Mouse (Mus musculus): ENCODE measurements around the gene Slc25a17.

Slc25a17 gene

DNA sequence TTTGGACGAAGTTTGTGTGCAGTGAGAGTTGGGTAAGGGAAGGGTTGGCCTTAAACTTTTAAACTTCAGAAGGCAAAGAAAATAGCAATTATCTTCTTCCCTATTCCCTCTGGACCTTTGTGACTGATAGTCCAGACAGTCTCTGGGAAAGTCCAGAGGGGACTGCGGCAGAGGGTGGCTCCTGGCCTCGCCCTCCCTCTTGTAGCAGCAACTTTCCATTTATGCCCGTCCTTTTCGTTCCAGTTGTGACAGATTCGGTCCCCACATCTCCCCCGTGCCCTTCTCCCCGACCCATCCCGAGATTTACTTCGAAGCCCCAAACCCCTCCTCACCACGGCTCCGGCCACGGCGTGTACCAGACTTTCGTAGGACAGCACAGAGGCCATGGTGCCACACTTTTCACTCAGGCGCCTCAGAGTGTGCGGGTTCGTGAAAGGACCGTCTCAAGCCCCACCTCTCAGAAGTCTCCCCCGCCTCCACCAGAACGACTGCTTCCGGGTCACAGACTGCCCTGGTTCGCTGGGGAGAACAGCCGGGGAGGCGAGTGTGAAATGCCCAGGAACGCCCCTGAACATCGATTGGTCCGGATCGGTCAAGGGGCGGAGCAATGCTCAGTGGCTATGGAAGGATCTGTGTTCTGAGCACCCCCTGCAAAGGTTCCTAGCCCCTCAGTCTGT lies at the start of gene Slc25a17:
Gene Slc25a17 (minus strand): TSS at position 468 of the 677 bp plus-strand sequence.
- in situ Hi-C loops (cut with MboI, MseI): loop anchor here (5.0 kb wide), 1 partner anchor 37 kb away; no protein-coding TSS in a partner anchor

DNA sequence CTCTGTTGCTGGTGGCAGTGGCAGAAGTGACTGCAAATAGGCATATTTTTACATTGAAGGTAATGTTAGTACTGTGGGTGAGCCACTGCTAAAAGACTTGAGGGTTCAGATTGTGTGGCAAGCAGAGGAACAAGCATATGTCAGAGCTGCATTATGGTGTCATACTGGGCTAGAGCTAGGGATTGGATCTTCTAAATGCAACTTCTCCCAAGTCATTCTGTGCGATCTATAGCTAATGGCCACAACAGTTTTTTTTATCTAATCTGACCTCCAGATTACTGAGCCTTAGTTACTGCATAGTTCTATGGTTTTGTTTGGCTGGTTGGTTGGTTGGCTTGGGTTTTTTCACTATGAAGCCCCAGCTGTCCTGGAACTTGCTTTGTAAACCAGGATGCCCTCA lies 47.6 kb upstream of the Slc25a17 start, which contains the start of gene Dnajb7:
Gene Dnajb7 (minus strand): TSS at position 101 of the 400 bp plus-strand sequence.
- in situ Hi-C loops (cut with MboI, MseI): loop anchor here (25.0 kb wide), 1 partner anchor 1704 kb away; the partner anchor contains the start of gene Rrp7a

DNA sequence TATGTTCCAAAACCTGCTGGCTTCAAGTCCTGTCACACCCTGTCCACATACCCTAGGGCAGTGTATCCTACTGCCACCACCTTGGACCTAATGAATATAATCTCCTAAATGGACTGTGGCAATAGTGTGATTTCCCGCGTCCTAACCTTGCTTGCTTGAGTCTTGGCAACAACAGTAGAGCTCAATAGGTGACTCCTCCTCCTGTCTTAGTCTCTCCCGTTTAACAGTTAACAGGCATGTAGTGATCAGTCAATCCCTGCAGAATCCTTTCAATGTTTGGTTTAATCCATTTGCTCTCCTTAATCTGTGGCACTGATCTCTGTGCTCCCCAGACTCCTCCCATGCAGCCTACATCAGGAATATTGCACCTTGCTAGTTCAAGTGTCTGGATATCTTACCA lies 44.4 kb upstream of the Slc25a17 start:
- in situ Hi-C loops (cut with MboI, MseI): loop anchor here (25.0 kb wide), 1 partner anchor 1707 kb away; the partner anchor contains the start of gene Rrp7a

DNA sequence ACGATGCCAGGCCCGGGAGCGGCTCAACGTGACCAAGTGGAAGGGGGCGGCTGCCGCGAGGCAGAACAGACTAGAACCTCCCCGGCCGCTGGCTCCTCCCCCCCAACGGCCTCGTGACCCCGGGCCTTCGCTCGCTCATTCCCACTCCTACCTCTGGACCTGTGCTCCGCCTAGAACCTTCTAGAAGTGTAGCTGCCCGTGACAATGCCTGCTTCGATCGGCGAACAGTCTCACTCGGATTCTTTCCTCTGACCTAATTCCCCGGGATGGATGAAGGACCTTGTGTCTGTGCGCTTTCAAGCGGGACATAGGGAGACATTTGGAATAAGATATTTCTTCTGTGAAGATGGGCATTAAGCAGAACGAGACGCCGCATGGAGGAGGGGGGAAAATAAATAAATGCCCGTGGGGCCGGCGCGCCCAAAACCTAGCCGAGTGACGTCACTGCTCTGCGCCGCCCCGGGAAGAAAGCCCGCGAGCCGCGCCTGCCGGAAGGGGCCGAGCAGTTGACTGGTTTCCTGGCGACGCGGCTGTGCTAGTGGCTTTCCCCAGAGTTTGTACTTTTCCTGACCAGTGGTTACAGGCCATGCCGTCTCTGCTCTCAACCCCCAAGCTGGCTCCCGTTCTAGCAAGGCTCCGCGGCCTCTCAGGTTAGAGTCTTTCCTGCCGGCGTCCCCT lies 39.2 kb upstream of the Slc25a17 start, which contains the start of the genes St13 and Xpnpep3:
Gene St13 (minus strand): TSS at position 440 of the 678 bp plus-strand sequence.
Gene Xpnpep3 (plus strand): TSS at position 501 of the 678 bp plus-strand sequence.
- in situ Hi-C loops (cut with MboI, MseI): loop anchor here (5.0 to 25.0 kb wide), 2 partner anchors 37 to 1713 kb away; partner anchors contain the start of genes Rrp7a and Slc25a17

DNA sequence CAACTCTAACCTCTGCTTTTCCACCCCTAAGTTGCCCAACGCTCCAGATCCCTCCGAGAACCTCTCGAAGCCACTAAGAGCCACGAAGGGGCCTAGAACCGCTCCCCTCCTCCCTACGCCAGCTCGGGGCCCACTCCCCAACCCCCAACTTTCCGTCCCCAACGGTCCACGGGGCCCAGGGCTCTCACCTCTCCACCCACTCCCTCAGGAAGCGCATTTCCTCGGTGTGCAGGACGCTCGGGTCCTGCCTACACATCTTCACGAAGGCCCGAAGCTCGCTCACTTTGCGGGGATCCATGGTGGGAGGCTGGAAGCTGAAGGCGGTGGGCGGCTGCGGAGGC lies 38.7 kb upstream of the Slc25a17 start:
- in situ Hi-C loops (cut with MboI, MseI): loop anchor here (5.0 kb wide), 1 partner anchor 37 kb away; the partner anchor contains the start of gene Slc25a17

DNA sequence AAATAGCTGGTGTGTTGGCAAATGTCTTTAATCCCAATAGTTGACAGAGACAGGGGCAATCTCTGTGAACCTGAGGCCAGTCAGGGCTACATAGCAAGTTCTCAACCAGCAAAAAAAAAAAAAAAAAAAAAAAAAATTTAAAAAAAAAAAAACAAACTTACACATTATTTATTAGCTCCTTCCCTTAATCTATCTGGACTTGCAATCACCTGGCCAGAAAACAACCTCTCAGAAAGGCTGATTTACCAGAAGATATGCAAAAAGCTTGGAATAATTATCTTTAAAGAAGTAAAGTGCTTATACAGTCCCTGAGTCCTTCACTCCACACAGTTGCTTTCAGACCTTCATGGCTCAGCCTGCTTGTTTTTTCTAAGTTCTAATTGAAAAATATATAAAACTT lies 37.6 kb upstream of the Slc25a17 start:
- in situ Hi-C loops (cut with MboI, MseI): loop anchor here (5.0 kb wide), 1 partner anchor 36 kb away; the partner anchor contains the start of gene Slc25a17

DNA sequence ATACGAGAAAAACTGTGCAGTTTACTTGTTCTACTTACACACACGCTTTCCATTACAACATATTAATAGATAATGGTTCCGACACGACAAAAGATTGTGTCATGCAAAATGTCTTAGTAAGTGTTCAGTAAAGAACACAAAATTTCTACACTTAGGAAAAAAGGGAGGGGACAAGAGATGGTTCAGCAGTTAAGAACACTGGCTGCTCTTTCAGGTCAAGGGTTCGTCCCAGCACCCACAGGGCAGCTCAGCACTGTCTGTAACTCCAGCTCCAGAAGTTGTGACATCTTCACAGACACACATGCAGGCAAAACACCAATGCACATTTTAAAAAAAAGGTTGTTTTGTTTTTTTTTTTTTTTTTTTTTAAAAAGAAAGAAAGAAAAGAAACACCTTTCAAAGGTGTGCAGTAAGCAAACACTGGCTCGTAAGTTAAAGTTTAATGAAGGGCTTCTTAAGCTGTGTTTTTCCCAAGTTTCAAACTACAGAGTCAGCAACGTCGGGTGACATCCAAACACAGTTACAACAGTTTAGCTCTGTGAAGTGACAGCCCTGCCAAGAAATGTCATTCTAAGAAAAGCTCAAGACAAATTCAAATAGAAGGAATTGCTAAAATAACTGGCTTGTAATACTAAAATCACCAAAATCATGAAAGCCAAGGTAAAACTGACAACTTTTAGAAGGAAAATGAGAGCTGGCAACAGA lies 33.8 kb upstream of the Slc25a17 start:
- in situ Hi-C loops (cut with MboI, MseI): no loop called here

DNA sequence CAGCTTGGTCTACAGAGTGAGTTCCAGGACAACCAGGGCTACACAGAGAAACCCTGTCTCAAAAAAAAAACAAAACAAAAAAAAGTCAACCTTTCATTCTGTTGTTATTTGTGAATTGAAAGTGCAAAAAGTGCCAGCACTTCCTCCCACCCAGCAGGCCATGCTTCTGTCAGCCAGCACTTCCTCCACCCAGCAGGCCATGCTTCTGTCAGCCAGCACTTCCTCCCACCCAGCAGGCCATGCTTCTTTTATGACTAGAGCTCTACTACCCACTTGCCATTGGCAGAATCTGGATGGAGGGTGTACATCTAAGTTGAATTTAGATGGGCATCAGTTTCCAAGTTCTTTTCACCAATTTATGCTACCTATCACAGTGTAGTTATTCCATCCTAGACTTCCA lies 32.4 kb upstream of the Slc25a17 start:
- in situ Hi-C loops (cut with MboI, MseI): no loop called here

DNA sequence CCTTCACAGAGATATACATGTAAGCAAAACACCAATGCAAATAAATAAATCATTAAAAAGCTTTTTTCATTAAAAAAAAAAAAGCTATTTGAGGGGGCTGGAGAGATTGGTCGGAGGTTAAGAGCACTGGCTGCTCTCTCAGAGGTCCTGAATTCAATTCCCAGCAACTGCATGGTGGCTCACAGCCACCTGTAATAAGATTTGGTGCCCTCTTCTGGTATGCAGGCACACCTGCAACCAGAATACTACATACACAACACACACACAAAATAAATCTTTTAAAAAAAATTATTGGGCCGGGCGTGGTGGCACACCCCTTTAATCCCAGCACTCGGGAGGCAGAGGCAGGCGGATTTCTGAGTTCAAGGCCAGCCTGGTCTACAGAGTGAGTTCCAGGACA lies 25.7 kb upstream of the Slc25a17 start:
- in situ Hi-C loops (cut with MboI, MseI): no loop called here

DNA sequence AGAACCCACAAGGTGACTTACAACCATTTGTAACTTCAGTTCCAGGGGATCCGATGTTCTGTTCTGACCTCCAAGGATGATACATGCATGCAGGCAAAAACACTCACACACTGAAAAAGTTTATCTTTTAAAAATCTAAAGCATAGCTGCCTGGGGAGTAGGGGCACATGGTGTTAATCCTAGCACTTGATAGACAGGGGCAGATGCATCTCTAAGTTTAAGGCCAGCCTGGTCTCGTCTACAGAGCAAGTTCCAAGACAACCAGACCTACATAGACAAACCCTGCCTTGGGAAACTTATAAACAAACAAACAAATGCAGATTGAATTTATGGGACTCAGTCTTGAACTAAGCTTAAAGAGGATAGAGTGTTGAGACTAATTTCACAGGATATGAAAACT lies 18.2 kb upstream of the Slc25a17 start:
- in situ Hi-C loops (cut with MboI, MseI): loop anchor here (10.0 kb wide), 1 partner anchor 824 kb away; no protein-coding TSS in a partner anchor

DNA sequence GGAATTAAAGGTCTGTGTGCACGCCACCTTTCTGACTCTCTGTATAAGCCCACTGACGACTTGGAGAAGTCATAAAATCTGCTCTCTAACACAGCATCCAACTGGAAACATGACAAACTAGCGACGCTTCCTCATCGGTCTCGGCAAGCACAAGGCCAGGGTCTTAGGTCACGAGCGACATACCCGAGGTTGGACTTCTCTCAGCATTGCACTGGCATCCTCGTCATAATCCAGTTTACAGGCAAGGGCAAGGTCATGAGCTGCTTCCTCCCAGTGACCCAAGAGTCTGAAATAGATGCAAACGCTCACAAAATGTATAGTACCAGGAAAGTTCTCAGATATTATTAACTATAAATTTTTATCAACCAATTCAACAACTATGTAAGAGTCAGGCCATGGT lies 14.0 kb upstream of the Slc25a17 start:
- in situ Hi-C loops (cut with MboI, MseI): loop anchor here (10.0 kb wide), 1 partner anchor 820 kb away; no protein-coding TSS in a partner anchor

DNA sequence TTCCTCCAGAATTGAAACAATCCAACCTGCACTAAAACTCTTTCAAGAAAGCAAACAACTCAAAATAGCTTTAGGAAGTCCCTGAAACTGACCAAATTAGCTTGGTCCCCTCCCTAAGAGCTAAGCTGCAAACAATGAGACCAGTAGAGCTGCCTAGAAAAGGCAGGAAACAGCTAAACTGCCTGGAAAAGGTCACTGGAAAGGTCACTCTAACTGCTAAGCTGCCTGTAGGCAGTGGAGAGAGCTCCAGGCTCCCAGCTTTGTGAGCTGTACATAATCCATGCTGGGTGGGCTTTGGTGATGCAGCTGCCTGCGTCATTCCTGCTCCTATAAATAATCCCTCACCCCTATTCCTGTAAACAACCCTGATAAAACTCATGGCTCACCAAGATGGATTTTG lies 9.7 kb upstream of the Slc25a17 start:
- in situ Hi-C loops (cut with MboI, MseI): loop anchor here (10.0 kb wide), 1 partner anchor 816 kb away; no protein-coding TSS in a partner anchor

DNA sequence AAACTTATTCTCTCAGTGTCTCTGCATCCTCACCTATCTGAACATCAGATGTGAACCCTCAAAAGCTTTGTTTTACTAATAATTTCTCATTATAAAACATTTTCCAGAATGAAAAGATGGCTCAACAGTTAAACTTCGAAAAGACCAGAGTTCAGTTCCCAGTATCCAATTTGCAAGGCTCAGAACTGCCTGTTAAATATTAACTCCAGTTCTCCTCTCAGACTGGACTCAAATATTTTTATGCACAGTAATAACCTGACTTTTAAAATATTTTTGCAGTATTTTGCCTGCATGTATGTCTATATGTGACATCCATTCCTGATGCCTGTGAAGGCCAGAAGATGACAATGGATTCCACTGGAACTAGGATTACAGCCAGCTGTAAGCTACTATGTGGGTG lies 8.0 kb upstream of the Slc25a17 start:
- in situ Hi-C loops (cut with MboI, MseI): no loop called here

DNA sequence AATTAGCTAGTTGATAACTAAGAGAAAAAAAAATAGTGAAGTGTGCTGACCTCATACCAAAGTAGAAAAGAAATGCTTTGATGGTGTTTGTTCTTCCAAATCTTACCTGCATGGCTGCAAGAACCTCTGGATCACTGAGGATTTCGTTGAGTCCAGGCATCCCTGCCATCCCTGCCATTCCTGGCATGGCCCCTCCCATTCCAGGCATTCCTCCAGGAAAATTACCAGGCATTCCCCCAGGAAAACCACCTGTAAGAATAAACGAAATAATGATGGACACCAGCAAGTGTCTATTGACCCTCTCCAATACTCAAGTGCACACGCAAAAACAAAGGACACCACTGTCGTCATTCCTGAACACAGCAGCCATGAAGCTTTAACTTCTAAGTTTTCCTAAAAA lies 5.6 kb upstream of the Slc25a17 start:
- in situ Hi-C loops (cut with MboI, MseI): no loop called here

DNA sequence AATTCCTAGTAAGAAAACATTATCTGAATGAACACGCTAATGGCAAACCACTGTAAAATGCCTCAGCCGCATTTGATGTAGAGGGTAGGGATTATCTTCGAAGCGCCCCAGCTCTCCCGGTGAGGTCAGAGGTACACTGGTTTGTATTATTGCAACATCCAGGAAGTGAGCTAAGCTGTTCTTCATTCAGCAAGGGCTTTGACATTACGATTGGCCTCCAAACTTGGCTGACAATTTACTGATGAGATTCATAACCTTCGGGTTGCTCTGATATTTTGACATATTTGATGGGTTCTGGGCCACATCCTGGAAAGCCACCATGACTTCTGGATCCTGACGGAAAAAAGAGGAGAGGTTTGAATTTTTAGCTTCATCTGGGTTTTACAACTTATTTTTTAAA lies 4.6 kb upstream of the Slc25a17 start:
- in situ Hi-C loops (cut with MboI, MseI): no loop called here

DNA sequence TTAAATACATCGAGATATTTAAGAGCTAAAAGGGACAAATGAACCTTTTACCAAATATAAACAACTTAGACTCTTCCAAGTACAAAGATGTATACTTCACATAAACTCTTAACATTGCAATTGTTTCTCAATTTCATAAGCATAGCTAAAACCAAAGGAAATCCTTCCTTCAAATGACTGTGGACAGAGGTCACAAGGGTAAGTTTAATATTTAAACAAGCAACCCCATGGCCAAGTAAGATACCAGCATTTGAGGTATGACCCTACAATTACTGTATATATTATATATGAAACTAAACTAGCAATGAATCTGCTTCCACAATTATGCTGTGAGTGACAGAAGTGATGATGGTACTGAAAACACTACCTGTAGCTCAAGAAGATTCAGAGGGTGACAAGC lies 3.7 kb upstream of the Slc25a17 start:
- in situ Hi-C loops (cut with MboI, MseI): loop anchor here (5.0 kb wide), 1 partner anchor 33 kb away; no protein-coding TSS in a partner anchor

DNA sequence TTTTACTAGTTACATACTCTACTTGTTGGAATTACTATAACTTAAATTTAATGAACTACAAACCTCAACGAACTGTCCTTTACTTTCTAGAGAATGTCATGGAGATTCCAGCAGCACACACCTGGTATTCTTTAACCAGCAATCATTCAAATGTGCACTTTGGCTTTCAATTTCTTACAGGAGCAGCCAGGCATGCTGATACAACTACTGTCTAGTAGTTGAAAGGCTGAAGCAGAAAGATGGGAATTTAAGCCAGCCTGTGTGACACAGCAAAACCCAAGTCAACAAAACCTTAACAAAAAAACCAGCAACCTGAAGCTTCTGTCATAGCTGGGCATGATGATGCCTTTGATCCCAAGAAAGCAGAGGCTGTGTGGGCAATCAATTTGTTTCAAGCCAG lies 1.9 kb upstream of the Slc25a17 start:
- in situ Hi-C loops (cut with MboI, MseI): loop anchor here (5.0 kb wide), 1 partner anchor 35 kb away; no protein-coding TSS in a partner anchor

DNA sequence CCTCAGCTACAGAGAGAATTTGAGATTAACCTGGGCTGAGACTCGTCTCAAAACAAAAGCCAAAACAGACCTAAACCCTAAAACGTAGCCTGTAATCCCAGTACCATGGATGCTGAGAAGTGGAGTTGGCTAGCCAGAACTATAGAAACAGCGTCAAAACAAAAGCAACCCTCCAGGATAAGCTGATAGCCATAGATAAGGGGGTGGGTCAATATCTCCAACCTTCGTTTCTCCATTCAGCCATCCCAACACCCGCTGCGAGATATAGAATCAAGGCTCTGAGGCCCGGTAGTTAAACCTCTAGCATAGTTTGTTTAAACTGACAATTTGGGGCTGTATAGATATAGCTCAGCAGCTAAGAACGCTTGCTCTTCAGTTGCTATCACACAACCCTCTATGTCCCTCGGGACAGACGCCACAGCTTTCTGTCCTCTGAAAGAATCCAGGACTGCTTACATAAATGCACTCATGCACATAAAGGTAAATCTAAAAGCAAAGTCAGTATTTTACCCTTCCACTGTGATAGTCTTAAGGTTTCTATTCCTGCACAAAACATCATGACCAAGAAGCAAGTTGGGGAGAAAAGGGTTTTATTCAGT lies 904 bp upstream of the Slc25a17 start:
- in situ Hi-C loops (cut with MboI, MseI): loop anchor here (5.0 kb wide), 1 partner anchor 36 kb away; no protein-coding TSS in a partner anchor

DNA sequence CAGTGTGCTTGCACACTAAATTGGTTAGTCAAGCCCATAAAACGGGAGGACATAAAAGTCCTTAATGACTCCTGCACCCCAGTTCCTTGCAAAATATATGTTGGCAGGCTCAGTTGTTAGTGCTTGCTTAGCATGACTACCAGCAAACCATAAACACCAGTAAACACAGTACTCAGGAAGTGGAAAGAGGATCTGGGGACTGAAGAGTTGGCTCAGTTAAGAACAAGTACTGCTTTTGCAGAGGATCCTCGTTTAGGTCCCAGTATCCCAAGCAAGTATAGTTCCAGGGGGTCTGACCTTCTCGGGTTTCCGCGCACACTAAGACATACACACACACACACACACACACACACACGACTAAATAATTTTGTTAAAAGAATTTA lies 401 bp upstream of the Slc25a17 start:
- in situ Hi-C loops (cut with MboI, MseI): loop anchor here (5.0 kb wide), 1 partner anchor 36 kb away; no protein-coding TSS in a partner anchor

DNA sequence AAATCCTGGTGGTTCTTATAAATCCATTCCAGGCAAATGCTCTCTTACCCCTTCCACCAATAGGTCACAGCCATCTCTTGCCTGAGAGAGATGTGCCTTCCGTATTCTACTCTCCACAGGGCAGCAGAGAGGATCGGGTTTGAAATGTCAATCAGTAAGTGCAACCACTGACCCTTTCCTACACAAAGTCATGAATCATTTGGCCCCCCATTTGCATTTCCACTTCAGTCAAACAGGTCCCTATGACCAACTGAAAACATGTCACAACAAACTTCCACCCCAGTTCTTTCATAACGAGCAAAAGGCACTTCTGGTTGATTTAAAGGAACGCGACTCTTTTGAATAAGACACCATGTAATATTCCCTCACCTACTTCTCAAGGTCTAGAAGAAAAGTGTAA lies 1.2 kb downstream of the Slc25a17 start:
- in situ Hi-C loops (cut with MboI, MseI): no loop called here

DNA sequence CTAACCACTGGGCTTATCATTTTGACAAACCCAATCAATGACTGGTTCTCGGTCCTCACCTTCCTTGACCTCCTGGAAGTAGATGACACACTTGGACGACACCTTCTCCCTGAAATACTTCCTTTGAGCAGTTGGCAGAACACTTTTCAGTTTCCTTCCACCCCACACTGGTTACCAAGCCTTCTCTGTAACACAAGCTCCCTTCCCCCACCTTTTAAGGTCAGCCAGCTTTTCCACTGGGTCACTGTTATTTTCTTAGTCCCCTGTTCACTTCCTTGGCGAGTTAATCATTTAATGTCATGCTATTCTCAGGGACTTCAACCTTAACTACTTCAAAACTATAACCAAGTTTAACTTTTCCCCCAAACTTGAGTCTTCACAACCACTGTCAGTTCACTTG lies 1.7 kb downstream of the Slc25a17 start:
- in situ Hi-C loops (cut with MboI, MseI): no loop called here

All from T-helper 2 cell (primary cell).